Mouse (Mus musculus) neural tube, embryonic 15.5 days (tissue): ENCODE measurements at regions not wholly inside any gene's neighbourhood (a gene's known extent, or its start where the extent isn't known, plus 50 kb on each side); places are given as distances from the start of the nearest gene placed in this dataset.

Experiments used
- ATAC-seq: fragments of 200-750 bp; cut with Nextera tagmentation; 2 replicates; pipeline ENCODE4 v1.8.0; 2017; ENCODE audit warnings: mild to moderate bottlenecking, moderate TSS enrichment, moderate library complexity; ENCODE audit not compliant: low FRiP score
- H3K27ac ChIP-seq: fragments of 300-500 bp; sonication (generic); replicated peaks from 2 replicates; pipeline ENCODE4 v1.5.1; 2015; ENCODE audit warnings: mild to moderate bottlenecking, inconsistent platforms
- H3K27me3 ChIP-seq: fragments of 300-500 bp; sonication (generic); replicated peaks from 2 replicates; pipeline ENCODE4 v1.6.1; 2015; ENCODE audit warnings: inconsistent platforms
- H3K36me3 ChIP-seq: fragments of 300-500 bp; sonication (generic); 2 replicates; pipeline ENCODE4 v1.6.1; 2015; ENCODE audit warnings: inconsistent platforms
- H3K4me1 ChIP-seq: fragments of 300-500 bp; sonication (generic); 2 replicates; pipeline ENCODE4 v1.6.1; 2015; ENCODE audit warnings: inconsistent platforms
- H3K4me2 ChIP-seq: fragments of 300-500 bp; sonication (generic); 2 replicates; pipeline ENCODE4 v1.6.1; 2015; ENCODE audit warnings: inconsistent platforms, mild to moderate bottlenecking, moderate library complexity
- H3K4me3 ChIP-seq: fragments of 300-500 bp; sonication (generic); replicated peaks from 2 replicates; pipeline ENCODE4 v1.5.1; 2015; ENCODE audit warnings: mild to moderate bottlenecking, inconsistent platforms
- H3K9ac ChIP-seq: fragments of 300-500 bp; sonication (generic); replicated peaks from 2 replicates; pipeline ENCODE4 v1.6.1; 2015; ENCODE audit warnings: mild to moderate bottlenecking, inconsistent platforms
- H3K9me3 ChIP-seq: fragments of 300-500 bp; sonication (generic); replicated peaks from 2 replicates; pipeline ENCODE4 v1.6.1; 2016; ENCODE audit warnings: inconsistent platforms
- WGBS: fragments of 180-500 bp; shearing (Covaris S2); methylation state at CpG from one replicate; pipeline ENCODE4 v1.1.7; 2015; ENCODE audit warnings: mixed read lengths; 5-methylcytosine and 5-hydroxymethylcytosine counted together

DNA sequence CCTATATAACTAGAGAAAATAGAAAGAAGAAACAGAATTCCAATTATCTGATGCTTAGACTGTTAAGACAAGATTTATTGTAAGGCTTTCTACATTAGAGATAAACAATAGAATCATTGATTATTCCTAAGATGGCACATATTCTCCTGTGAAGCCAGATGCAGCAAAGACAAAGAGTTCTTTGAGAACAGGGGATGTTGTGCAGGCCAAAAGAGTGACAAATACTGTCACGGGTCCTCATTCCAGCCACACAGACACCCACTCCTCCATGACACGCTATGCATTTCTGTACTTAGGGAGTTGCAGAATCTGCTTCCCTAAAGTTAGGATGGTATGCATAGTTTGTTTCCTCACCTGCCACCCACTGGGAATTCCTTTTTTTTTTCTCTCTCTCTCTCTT lies 245.2 kb downstream of the Sv2b start:
- no peak for ATAC-seq

DNA sequence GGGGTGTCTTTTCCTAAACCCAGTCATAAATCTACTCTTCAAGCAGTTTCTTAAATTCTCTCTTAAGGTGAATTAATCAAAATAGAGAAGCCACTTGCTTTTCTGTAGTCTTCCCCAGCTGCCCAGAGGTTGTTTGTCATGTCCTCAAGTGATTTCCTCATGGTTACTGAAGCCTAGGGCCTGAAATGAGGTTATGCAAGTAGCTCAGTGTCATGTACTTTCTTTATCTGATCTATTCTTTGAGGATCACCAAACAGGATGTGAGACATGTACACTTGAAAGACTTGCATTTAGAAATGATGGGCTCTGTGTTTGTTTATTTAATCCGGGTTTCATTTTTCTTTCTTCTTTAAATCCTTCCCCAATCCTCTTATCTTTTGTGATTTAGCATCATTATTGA lies 258.8 kb downstream of the Sv2b start:
- no peak for ATAC-seq
- H3K36me3 ChIP-seq = no peaks in the 10 kb centered on the region
- 76% methylated on average over 1 of the region's 1 CpGs for WGBS

More for the DNA sequence above, 245.2 kb downstream of the Sv2b start:
- Histone ChIP-seq H3K4me3 (no peak overlapping the region), H3K9me3 (no peaks in the 10 kb centered on the region), H3K4me1 (no peaks in the 10 kb centered on the region), H3K27me3 (no peaks in the 10 kb centered on the region), H3K27ac (no peak overlapping the region), H3K36me3 (no peaks in the 10 kb centered on the region), H3K9ac (no peak overlapping the region), H3K4me2 (no peak overlapping the region)
- WGBS = 68% methylated on average over 2 of the region's 2 CpGs

DNA sequence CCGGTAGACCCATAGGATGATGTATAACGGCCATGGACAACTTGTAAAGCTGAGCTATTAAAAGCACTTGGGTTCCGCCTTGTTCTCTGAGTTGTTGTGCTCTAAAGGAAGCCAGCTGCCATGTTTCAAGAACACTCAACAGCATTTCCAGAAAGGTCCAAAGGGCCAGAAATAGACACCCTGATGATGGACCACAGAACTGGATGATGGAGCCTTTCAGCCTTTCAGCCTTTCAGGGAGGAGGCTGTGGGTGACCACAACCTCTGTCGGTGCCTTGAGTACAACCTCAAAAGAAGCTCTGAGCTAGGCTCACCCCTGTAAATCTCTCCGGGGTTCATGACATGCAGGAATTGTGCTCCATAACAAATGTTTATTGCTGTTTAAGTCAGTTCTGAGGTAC lies 259.3 kb downstream of the Sv2b start:
- Histone ChIP-seq H3K36me3 (no peaks in the 10 kb centered on the region), H3K27me3 (no peaks in the 10 kb centered on the region), H3K27ac (no peak overlapping the region), H3K9ac (no peak overlapping the region), H3K4me2 (no peak overlapping the region), H3K9me3 (no peaks in the 10 kb centered on the region), H3K4me3 (no peak overlapping the region), H3K4me1 (no peaks in the 10 kb centered on the region)
- no peak for ATAC-seq
- WGBS = 76% methylated on average over 5 of the region's 5 CpGs

More for the DNA sequence above, 258.8 kb downstream of the Sv2b start:
- H3K9me3 ChIP-seq = no peaks in the 10 kb centered on the region
- no peaks in the 10 kb centered on the region for H3K27me3 ChIP-seq
- no peak overlapping the region for H3K4me2 ChIP-seq
- H3K27ac ChIP-seq = no peak overlapping the region
- no peak overlapping the region for H3K9ac ChIP-seq
- no peaks in the 10 kb centered on the region for H3K4me1 ChIP-seq
- H3K4me3 ChIP-seq = no peak overlapping the region

DNA sequence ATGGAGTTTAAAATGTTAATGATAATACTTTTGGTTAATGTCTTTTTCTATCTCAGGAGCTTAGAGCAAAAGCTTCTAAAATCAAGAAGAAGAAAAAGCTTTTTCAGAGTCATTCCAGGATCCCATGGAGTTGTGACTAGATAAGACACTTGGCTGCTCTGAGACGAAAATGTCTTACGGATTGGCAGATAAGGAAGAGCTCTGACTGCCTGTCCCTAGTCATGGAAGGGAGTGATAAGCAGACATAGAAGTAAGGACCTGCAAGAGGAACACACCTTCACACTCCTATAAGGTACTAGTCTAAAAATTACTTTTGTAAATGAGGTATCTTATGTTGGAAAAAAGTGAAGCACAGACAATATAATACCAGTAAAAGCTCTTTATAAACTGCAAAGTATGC lies 260.2 kb downstream of the Sv2b start:
- no peaks in the 10 kb centered on the region for H3K4me1 ChIP-seq
- H3K9ac ChIP-seq = no peak overlapping the region
- H3K9me3 ChIP-seq = no peaks in the 10 kb centered on the region
- no peak overlapping the region for H3K27ac ChIP-seq
- H3K4me3 ChIP-seq = no peak overlapping the region
- no peak for ATAC-seq
- WGBS = 92% methylated on average over 2 of the region's 2 CpGs
- H3K27me3 ChIP-seq = no peaks in the 10 kb centered on the region
- no peaks in the 10 kb centered on the region for H3K36me3 ChIP-seq
- no peak overlapping the region for H3K4me2 ChIP-seq

DNA sequence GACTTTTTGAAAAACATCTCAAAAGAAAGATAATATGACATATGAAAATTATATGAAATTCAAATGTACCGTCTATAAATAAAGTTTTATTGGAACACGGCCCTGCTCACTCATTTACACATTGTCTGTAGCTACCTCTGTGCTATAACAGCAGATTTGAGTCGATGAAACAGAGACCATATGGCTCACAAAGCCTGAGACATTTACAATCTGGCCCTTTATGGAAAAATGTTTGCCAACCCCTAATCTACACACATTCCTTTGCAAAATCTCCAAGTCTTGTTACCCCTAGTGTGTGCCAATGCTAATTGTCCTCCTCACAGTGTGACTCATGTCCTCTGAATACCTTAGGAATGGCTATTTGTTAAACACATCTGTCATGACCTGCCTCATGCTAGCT lies 261.2 kb downstream of the Sv2b start:
- Histone ChIP-seq H3K36me3 (no peaks in the 10 kb centered on the region), H3K9ac (no peak overlapping the region), H3K4me1 (no peaks in the 10 kb centered on the region), H3K27me3 (no peaks in the 10 kb centered on the region), H3K27ac (no peak overlapping the region), H3K4me3 (no peak overlapping the region), H3K4me2 (no peak overlapping the region), H3K9me3 (no peaks in the 10 kb centered on the region)
- 83% methylated on average over 3 of the region's 3 CpGs for whole genome bisulfite sequencing
- ATAC-seq = no peak

DNA sequence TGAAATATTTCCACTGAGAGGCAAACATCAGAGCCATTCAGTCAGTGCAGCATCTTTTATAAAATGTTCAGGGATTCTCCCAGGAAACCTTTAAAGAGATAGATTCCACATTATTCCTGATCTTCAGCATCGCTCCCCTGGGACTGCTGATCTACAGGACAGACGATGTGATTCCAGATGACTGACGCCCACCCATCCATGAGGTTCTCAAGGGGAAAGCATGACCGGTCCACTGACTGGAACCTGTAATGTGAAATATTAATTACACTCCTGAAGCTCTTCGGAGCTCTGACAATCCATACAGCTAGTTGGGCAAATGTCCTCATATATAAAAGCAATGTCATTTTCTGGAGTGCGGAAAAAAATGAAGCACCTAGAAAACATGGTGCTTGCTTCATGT lies 268.2 kb downstream of the Sv2b start:
- no peaks in the 10 kb centered on the region for H3K36me3 ChIP-seq
- no peaks in the 10 kb centered on the region for H3K4me1 ChIP-seq
- no peaks in the 10 kb centered on the region for H3K9me3 ChIP-seq
- no peak for ATAC-seq
- H3K4me3 ChIP-seq = no peak overlapping the region
- no peaks in the 10 kb centered on the region for H3K27me3 ChIP-seq
- H3K27ac ChIP-seq = no peak overlapping the region
- no peak overlapping the region for H3K9ac ChIP-seq
- no peak overlapping the region for H3K4me2 ChIP-seq
- 64% methylated on average over 6 of the region's 6 CpGs for WGBS

DNA sequence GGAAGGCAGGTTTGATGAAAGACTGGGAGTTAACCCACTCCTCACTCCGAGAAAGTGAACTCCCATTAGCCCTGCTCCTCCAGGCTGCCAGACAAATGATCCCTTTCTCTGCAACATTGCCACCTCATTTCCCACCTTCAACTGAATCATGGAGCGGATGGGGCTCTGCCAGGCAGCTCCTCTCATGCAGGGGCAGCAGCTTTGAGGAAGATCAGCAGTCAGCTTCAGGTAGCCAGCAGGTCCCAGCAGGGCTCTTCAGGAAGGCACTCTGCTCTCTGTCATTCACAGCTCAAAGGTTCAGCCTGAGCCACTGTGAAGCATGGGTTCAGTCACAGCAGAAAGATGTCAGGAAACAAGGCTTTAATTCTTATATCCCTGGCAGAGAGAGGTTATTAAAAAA lies 282.9 kb downstream of the Sv2b start:
- Histone ChIP-seq H3K4me3 (no peak overlapping the region), H3K4me2 (no peak overlapping the region), H3K9ac (no peak overlapping the region), H3K4me1 (0 out of 2 replicates have a peak, but pooled peaks cover 4% of the 10 kb centered on the region), H3K27me3 (no peaks in the 10 kb centered on the region), H3K9me3 (no peaks in the 10 kb centered on the region), H3K36me3 (no peaks in the 10 kb centered on the region), H3K27ac (no peak overlapping the region)
- ATAC-seq = no peak
- 52% methylated on average over 2 of the region's 2 CpGs for WGBS

DNA sequence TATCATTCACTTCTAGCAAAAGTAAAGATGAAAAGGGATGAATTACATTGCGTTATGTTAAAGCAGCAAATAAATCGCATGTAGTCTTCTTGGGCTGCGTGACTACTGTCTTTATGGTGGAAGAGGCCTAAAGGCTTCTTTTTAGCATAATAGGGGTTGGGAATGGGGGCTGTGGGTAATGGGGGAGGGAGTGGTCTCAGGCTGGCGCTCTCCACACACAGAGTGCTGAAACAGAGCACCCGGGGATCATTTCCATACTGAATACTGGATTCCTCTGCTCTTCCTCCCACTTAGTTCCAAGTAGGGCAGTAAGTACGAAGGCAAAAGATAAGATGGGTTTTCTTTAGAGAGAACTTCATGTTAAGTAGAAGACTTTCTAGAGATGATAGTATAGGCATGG lies 287.1 kb downstream of the Sv2b start:
- no peak overlapping the region for H3K27ac ChIP-seq
- WGBS = 53% methylated on average over 6 of the region's 6 CpGs
- 0 out of 2 replicates have a peak, but pooled peaks cover 4% of the 10 kb centered on the region for H3K4me1 ChIP-seq
- no peaks in the 10 kb centered on the region for H3K27me3 ChIP-seq
- no peak for ATAC-seq
- H3K9me3 ChIP-seq = no peaks in the 10 kb centered on the region
- H3K4me3 ChIP-seq = no peak overlapping the region
- H3K36me3 ChIP-seq = no peaks in the 10 kb centered on the region
- H3K4me2 ChIP-seq = no peak overlapping the region
- no peak overlapping the region for H3K9ac ChIP-seq

DNA sequence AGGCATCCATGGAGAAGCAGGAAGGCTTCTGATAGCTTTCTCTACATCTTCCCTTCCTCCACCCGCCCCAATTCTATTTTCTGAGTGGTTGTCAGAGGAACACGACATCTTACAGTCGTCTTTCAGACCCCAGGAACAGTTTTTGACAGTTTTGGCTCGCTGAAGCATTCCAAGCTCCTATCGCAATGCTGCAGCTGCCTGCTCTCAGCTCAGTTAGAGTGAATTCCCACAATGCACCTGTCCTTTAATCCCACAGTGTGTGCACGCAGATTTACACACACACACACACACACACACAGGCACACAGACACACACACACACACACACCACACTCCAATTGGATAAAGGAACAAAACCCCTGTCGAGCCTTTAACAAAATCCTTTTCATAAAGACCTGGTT lies 290.4 kb downstream of the Sv2b start:
- no peak for ATAC-seq
- H3K4me2 ChIP-seq = no peak overlapping the region
- no peak overlapping the region for H3K9ac ChIP-seq
- 66% methylated on average over 7 of the region's 7 CpGs for WGBS
- no peak overlapping the region for H3K4me3 ChIP-seq
- no peaks in the 10 kb centered on the region for H3K27me3 ChIP-seq
- H3K27ac ChIP-seq = no peak overlapping the region
- H3K36me3 ChIP-seq = no peaks in the 10 kb centered on the region
- H3K4me1 ChIP-seq = no peaks in the 10 kb centered on the region
- no peaks in the 10 kb centered on the region for H3K9me3 ChIP-seq

DNA sequence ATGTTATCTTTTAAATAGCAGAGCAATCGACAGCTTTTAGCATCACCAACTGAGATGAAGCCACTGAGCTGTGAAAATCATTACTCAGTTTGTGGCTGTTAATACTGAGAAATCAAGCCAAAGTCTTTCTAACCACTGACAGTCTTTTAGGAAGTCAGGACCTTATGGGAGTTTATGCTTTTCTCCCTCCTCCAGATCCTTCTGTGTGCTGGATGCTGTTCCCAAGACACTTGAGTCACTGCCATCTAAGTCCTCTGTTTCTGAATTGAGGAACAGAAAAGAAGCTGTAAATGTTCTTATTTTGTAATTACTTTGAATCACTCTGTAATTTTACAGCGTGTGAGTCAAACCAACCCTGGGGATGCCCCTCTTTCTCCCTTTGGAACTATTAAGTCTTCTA lies 300.6 kb downstream of the Sv2b start:
- ATAC-seq = no peak
- H3K27me3 ChIP-seq = no peaks in the 10 kb centered on the region
- no peaks in the 10 kb centered on the region for H3K9me3 ChIP-seq
- 75% methylated on average over 2 of the region's 2 CpGs for WGBS
- no peaks in the 10 kb centered on the region for H3K36me3 ChIP-seq
- H3K27ac ChIP-seq = no peak overlapping the region
- no peaks in the 10 kb centered on the region for H3K4me1 ChIP-seq
- H3K4me3 ChIP-seq = no peak overlapping the region
- H3K4me2 ChIP-seq = no peak overlapping the region
- H3K9ac ChIP-seq = no peak overlapping the region

DNA sequence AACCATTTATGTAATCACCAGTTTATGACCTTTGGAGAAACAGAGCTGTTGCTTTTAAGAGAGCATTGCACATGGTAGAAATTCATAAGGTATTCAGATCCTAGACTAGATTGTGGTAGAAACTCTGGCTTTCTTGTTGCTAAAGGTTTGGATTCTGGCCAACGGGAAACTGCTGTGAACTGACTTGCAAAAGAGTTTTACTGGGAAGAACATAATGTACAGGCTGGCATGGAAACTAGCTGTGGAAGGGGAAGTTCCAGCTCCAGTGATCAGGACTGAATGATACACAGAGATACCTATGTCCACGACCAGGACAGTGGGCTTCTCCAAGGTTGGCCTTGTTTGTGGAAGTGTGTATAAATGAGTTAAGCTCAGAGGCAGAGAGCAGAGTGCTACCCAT lies 318.9 kb downstream of the Sv2b start:
- 68% methylated on average over 2 of the region's 2 CpGs for WGBS
- no peak overlapping the region for H3K27ac ChIP-seq

DNA sequence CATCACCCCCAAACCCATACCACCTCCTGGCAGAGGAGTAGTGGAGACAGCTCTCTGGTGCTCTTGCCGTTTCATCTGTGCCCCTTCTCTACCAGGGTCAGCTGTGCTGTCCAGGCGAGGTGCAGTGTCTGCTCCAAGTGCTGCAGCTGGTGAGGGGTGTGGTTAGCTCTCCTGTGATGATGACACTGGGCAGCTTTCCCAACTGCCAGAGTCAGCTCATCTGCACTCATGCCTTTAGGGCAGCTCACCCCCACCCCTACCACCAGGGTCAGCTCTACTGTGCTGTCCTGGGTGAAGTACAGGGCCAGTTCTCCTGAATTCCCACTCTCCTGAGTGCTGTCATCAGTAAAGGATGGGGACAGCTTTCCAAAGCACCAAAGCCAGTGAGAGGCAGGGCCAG lies 329.6 kb downstream of the Sv2b start:
- Histone ChIP-seq H3K9me3 (no peaks in the 10 kb centered on the region), H3K27ac (no peak overlapping the region), H3K4me2 (no peak overlapping the region), H3K4me3 (no peak overlapping the region), H3K4me1 (no peaks in the 10 kb centered on the region), H3K36me3 (no peaks in the 10 kb centered on the region), H3K9ac (no peak overlapping the region), H3K27me3 (no peaks in the 10 kb centered on the region)
- ATAC-seq = no peak
- 60% methylated on average over 2 of the region's 2 CpGs for WGBS

More for the DNA sequence above, 318.9 kb downstream of the Sv2b start:
- no peak overlapping the region for H3K4me2 ChIP-seq
- no peak for ATAC-seq
- H3K9me3 ChIP-seq = no peaks in the 10 kb centered on the region
- H3K27me3 ChIP-seq = no peaks in the 10 kb centered on the region
- H3K9ac ChIP-seq = no peak overlapping the region
- H3K4me3 ChIP-seq = no peak overlapping the region
- no peaks in the 10 kb centered on the region for H3K4me1 ChIP-seq
- H3K36me3 ChIP-seq = no peaks in the 10 kb centered on the region

DNA sequence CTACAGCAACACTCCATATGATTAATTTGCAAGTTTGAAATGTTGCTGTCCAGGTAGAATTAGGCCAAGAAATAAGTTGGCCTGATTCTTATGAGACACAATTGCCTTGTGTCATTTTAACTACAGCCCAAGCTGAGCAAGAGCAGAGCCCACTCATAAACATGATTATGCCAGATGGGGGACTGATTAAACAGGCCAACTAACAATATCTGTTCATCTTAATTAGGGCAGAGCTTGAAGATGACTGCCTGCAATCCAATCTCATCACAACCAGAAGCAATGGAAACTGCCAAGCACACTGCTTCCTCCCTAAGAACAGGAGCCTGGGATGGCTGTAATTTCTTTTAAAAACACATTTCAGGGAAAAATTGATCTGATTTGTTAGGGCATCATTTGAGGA lies 333.1 kb downstream of the Sv2b start:
- Histone ChIP-seq H3K27ac (no peak overlapping the region), H3K9ac (no peak overlapping the region), H3K36me3 (no peaks in the 10 kb centered on the region), H3K4me2 (no peak overlapping the region), H3K9me3 (no peaks in the 10 kb centered on the region), H3K4me1 (no peaks in the 10 kb centered on the region), H3K27me3 (no peaks in the 10 kb centered on the region), H3K4me3 (no peak overlapping the region)
- ATAC-seq = no peak
